Mouse (Mus musculus) ES-Bruce4 (cell line): ENCODE data around the gene Slit2. TPM values are rescaled to one million over a fixed set of nuclear protein-coding genes. Genes with fewer than 3 reads are reported as not detected.

Experiments
- H3K27ac ChIP-seq: 2 replicates; pipeline ENCODE4 v1.5.1; 2012; ENCODE audit warnings: low read length, inconsistent platforms; ENCODE audit not compliant: insufficient read depth
- H3K27me3 ChIP-seq: 2 replicates; pipeline ENCODE4 v1.6.1; 2012; ENCODE audit warnings: mild to moderate bottlenecking, low read length, inconsistent platforms; ENCODE audit not compliant: control insufficient read depth, poor library complexity, insufficient read depth, severe bottlenecking
- H3K36me3 ChIP-seq: 2 replicates; pipeline ENCODE4 v1.6.1; 2012; ENCODE audit warnings: inconsistent platforms, mild to moderate bottlenecking, low read length, moderate library complexity; ENCODE audit not compliant: control insufficient read depth, poor library complexity, insufficient read depth, severe bottlenecking
- H3K4me1 ChIP-seq: one replicate; pipeline ENCODE4 v1.8.1; 2011; ENCODE audit warnings: low read length; ENCODE audit not compliant: control insufficient read depth, insufficient read depth
- H3K4me3 ChIP-seq: 2 replicates; pipeline ENCODE4 v1.5.1; 2011; ENCODE audit warnings: low read depth, mild to moderate bottlenecking, low read length
- H3K9ac ChIP-seq: 2 replicates; pipeline ENCODE4 v1.6.1; 2012; ENCODE audit warnings: low read depth, mild to moderate bottlenecking, inconsistent platforms; ENCODE audit not compliant: poor library complexity, severe bottlenecking
- H3K9me3 ChIP-seq: replicated peaks from 2 replicates; pipeline ENCODE4 v1.6.1; 2012; ENCODE audit warnings: mild to moderate bottlenecking, low read length, inconsistent platforms; ENCODE audit not compliant: control insufficient read depth, poor library complexity, insufficient read depth, severe bottlenecking
- CTCF ChIP-seq: IDR thresholded peaks from one replicate; pipeline ENCODE4 v1.8.1; 2011; ENCODE audit warnings: low read depth, low read length
- EP300 ChIP-seq: IDR thresholded peaks from 2 replicates; pipeline ENCODE4 v1.6.1; 2011; ENCODE audit warnings: low read depth, low read length; ENCODE audit not compliant: insufficient read depth
- POLR2A ChIP-seq: IDR thresholded peaks from one replicate; pipeline ENCODE4 v1.8.1; 2011; ENCODE audit warnings: low read length; ENCODE audit not compliant: insufficient read depth
- polyA plus RNA-seq: library from polyadenylated mRNA; stranded (reverse); fragments of >200 nt; gene quantifications from 2 replicates; pipeline ENCODE4 v1.2.4, GENCODE M21; 2011; ENCODE audit warnings: low read depth; ENCODE audit not compliant: missing spikeins, insufficient read depth, insufficient read length

Gene Slit2
- polyA plus RNA-seq, 1 experiment = 17.4 TPM

DNA sequence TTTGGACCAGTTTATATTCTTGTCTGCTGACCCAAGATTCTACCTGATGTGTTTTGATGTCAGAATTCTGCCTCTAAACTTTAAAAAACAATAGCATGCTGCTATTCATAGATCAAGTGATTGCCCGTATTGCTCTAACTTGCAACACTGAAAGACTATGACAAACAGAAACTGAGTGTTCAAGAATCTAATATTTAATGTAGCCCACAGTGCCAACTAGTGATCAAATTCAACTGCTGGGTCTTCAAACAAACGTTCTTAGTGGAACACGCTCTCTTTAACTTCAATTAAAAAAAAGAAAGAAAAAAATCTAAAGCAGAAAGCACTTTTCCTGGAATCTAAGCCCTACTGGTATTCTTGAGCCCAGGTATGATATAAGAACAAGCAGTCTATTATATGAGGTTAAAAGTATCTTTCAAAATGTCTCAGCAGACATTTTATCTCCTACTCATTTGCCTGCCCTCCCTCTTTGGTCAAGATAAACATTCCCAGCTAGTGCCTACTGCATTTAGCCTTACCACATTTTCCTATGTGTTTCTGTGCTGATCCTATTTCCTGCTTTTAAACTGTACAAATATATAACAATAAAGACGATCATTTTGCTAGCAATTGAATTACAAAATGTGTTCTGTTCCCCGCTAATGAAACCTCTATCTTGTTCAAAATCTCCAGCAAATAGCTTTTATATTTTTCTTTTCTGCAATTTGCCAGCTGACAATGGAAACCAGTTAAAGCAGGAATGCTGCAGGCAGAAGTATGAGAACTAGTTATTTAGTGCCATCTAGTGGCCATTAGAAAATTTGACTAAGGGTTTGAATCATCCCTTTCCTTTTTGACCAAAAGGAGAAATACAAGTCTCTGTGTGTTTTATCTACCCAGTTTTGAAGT lies 362.4 kb downstream of the Slit2 start:
- Histone ChIP-seq H3K9ac (no peak overlapping the region), H3K27me3 (no peaks in the 10 kb centered on the region; the same call in 1 of the 2 replicates), H3K36me3 (no peaks in the 10 kb centered on the region), H3K4me1 (no peaks in the 10 kb centered on the region), H3K9me3 (no peaks in the 10 kb centered on the region), H3K4me3 (no peak overlapping the region), H3K27ac (no peak overlapping the region)
- no peak for TF ChIP-seq EP300

DNA sequence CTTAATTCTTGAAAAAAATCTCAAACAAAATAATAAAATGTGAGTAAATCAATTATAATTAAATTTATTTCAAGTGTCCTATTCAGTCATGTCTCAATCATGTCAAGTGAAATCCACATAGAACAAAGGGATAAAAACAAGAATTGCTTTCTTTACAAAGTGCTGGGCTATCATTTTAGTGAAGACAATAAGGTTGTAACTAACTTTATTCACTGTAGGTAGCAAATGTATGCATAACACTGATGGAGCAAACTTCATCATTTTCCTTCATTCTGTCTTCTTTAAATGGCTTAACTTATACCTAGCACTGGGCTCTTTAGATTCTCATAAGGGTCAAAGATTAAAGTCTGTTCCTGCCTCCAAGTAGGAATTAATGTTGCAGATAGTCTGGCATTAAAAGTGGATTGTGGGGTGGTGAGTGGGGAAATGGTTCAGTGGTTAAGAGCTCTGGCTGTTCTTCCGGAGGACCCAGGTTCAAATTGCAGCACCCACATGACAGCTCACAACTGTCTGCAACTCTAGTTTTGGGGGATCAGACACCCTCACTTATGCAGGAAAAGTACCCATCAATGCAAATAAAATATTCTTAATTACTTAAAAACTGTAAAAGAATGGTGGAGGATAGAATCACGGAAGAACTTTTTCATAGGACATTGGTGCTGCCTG lies 363.2 kb downstream of the Slit2 start:
- H3K27me3 ChIP-seq = no peaks in the 10 kb centered on the region; the same call in 1 of the 2 replicates
- TF ChIP-seq EP300 (no peak), POLR2A (no peak), CTCF (no peak)

DNA sequence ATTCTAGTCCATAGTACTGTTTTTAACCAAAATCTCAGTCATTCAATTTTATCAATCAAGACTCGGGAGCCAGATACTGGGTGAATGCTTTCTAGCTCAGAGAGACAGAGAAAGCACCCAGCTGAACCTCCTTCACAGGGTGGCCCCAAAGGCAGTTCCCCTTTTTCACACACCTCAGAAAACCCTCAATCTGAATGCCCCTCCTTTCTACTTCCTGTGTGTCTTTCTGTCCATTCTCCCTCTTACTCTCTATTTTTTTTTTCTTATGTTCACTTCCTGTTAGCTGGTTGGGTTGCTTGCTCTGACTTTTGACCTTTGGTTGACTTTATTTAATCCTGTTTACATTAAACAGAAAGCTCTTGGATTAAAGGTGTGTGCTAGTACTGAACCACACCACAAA lies 366.4 kb downstream of the Slit2 start:
- no peak for TF ChIP-seq POLR2A
- no peak for TF ChIP-seq EP300
- TF ChIP-seq CTCF = no peak
- no peaks in the 10 kb centered on the region for H3K36me3 ChIP-seq

More for the DNA sequence above, 363.2 kb downstream of the Slit2 start:
- Histone ChIP-seq H3K4me3 (no peak overlapping the region), H3K36me3 (no peaks in the 10 kb centered on the region), H3K27ac (no peak overlapping the region), H3K4me1 (no peaks in the 10 kb centered on the region), H3K9me3 (no peaks in the 10 kb centered on the region), H3K9ac (no peak overlapping the region)

More for the DNA sequence above, 366.4 kb downstream of the Slit2 start:
- Histone ChIP-seq H3K4me3 (no peak overlapping the region), H3K4me1 (no peaks in the 10 kb centered on the region), H3K27ac (no peak overlapping the region), H3K27me3 (no peaks in the 10 kb centered on the region; the same call in 1 of the 2 replicates), H3K9ac (no peak overlapping the region), H3K9me3 (no peaks in the 10 kb centered on the region)
